Mouse (Mus musculus): ENCODE data around the gene Kirrel3.

The Kirrel3 gene

GRCm38 (mm10) chr9:34995078-34995477 is 509.4 kb downstream of the Kirrel3 start:
- no peak for DNase-seq

DNA sequence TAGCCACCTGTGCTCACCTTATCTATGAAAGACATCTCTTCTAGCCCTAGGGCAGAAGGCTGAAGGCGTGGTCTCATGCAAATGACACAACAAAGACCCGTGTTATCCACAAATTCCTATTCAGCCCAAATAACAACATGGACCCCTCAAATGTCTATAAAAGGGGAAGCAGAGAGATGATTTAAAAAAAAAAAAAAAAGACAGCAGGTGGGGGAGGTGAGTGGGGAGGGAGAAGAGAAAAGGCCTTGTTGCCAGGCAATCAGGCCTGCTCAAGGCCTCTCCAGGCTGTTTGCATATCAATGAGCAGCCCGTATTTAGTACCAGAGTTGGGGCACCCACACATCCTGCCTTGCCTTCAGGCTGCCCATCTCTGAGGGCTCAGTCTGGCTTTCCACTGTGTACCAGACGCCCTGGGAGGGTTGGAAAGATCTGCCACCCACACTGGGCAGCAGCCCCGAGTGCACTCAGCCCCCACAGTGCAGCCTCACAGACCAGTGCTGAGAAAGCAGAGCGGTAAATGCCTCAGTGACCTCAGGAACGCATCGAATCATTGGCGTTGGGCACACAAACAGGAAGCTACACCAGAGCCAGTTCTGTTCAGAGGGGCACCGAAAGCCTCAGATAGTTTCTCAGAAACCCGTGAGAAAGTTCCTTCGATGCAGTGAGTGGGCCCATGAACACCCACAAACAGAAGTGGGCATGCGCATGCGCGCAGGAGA is 510.1 kb downstream of the Kirrel3 start:
- peak; percentile 10 to 52 for DNase-seq

DNA sequence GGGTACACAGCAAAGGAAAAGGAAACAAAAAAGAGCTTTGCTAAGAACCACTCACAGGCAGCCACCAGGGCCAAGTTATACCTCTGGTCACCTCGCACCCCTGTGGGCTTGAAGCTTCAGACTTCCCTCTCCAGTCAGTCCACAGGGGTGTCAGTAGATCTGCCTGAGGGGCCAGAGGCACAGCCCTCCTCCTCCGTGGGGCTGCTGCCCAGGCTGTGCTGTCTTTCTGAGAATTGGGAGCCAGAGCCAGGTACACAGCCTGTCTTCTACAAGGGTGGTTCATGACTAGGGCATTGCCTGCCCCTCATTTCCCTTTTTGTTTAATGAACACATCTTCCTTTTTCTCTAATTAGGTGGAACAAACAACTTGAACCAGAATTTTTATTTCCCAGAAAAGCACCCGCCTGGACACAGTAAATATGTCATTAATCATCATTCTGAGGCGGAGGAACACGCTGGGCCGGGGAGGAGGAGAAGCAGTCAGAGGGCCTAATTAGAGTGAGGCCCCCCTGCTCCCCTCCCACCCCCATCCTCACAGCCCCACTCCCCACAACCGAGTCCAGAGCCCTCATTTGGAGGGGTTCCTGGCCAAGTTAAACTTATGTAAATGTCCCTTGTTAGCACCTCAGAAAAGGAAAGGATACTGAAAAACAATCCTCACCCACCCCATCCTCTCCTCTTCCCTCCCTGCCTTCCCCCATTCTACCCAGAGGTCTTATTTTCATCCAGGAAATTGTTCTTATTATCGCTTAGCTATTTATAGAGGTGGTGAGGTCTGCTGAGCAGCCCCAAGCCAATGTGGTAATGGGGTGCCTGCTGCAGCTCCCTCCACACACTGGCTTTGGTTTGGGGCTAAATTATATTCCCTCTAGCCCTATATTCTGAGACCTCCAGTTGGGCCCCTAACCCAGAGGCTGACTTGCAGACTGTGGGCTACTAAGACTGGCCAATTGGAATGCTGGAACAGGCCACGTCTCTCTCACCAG is 512.5 kb downstream of the Kirrel3 start:
- DNase-seq = no peak

DNA sequence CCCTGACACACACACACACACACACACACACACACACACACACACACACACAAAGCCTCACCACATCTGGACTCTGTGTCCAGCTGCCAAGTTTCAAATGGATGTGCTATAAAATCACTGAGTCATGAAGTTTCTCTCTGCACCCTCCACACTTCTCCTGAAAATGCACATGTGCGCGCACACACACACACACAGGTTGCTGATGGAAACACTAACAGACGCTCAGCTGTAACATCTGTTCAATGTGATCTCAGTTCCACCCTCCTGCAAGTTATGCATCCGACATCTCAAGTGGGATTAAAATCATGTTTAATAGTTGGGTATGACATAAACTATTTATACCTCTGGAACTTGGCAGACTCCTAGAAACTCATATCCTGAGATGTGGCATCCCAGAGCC is 518.4 kb downstream of the Kirrel3 start:
- no peak for DNase-seq

GRCm38 (mm10) chr9:35007697-35008341 is 522.1 kb downstream of the Kirrel3 start:
- DNase-seq = no peak

GRCm38 (mm10) chr9:35016762-35017161 is 531.1 kb downstream of the Kirrel3 start:
- DNase-seq = peak; percentile 39 to 56

DNA sequence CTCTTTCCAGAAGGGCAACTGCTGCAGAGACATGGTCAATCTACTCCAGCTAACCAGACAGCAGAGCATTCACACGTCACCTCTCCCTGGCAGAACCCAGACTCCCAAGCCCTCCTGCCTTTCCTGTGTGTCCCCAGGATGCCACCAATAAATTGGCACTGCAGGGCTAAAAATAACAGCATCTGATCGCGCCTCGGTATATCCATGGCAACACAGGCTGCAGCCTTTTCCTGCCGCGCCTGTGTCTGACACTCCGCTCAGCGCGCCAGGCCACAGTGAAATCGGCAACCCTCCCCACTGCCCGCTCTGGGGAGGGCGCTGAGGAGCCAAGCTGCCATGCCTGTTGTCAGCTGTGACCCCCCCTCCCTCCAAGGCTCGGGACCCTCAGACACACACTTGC is 531.9 kb downstream of the Kirrel3 start:
- DNase-seq = peak in 1 of 2 experiments; percentile 46

DNA sequence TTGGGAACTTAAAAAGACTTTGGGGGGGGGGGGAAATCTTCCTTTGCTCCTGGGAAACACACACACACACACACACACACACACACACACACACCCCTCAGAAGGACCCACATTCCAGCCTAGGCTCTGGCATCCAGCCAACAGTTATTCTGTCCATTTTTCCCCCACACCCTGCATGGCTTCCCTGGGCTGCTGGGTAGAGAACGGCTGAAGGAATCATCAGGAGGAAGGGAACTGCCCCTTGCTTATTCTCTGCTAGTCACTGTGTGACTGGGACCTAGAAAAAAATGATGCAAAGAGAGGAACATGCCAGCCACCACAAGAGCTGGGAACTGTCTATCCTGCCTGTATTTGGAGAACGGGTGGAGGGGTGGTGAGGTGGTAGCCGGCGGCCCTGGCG is 532.4 kb downstream of the Kirrel3 start:
- DNase-seq = no peak

GRCm38 (mm10) chr9:35019372-35019771 is 533.7 kb downstream of the Kirrel3 start:
- DNase-seq = peak in 1 of 2 experiments; percentile 80

- DNase-seq = no peak
Observed at GRCm38 (mm10) chr9:35020015-35020653, 534.4 kb downstream of the Kirrel3 start.

- DNase-seq = no peak
Observed at GRCm38 (mm10) chr9:35021744-35022143, 536.0 kb downstream of the Kirrel3 start.

- peak in 1 of 2 experiments; percentile 25 for DNase-seq
Observed at GRCm38 (mm10) chr9:35024591-35025496, 539.1 kb downstream of the Kirrel3 start.

DNA sequence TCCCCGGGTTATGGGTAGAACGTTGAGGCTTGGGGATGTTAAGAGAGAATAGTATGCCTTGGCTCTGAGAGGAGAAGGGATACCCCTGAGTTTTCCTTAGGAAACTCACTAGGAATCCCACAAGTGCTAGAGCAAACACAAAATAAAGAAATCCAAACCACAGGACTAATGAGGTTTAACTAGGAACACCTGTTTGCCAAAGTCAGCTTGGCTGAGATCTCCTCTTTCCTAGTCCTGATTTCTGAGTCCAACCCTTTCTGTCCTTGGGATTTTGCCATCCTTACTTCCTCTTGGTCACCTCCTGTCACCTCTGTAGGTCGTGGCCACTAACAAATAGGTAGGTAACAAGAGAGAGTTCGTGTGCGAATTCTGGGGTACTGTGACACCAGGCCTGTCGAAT is 540.6 kb downstream of the Kirrel3 start:
- no peak for DNase-seq

DNA sequence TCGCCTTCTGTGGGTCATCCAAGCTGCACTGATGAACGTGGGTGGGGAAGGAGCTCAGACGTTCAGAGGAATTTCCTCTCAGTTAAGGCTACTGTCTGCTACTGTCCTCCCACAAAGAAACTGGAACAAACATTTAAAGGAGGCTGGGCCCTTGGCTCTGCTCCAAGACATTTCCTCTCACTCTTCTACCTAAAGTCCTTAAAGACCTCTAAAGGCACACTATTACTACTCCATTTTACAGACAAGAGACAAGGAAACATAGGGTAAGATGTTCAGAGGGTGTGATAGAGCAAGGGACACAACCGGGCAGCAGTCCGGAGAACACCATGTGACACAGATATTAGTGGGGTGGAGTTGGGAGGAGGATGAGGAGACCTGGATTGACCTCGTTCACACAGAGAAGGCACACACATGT is 541.2 kb downstream of the Kirrel3 start:
- peak; percentile 53 to 59 for DNase-seq

DNA sequence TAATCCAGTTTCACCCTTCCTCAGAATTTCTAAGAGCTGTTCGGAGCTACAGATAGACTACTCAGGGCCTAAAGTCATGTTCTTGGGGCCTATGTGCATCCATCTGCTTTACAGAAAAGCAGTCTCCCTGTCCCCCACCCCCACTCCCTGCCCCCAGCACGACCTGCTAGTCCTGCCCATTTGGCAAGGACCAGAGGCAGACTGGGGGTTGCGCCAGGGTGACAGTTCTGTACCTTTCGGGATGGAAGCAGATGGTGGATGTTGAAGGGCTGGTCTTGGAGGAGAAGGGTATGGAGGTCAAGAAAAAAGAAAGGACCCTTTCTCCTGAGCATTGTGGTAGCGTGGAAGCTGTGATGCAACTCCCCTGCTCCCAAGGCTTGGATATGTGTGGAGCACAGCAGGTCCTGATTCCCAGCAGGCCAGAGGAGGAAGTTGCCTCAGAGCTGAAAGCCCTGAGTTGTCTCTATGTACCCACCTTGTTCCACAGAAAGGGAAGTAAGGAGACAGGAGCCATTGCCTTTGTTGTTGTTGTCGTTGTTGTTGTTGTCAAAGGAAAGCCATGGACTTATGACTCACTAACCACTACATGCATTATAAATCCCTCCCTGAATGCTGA is 541.8 kb downstream of the Kirrel3 start:
- DNase-seq = no peak

DNA sequence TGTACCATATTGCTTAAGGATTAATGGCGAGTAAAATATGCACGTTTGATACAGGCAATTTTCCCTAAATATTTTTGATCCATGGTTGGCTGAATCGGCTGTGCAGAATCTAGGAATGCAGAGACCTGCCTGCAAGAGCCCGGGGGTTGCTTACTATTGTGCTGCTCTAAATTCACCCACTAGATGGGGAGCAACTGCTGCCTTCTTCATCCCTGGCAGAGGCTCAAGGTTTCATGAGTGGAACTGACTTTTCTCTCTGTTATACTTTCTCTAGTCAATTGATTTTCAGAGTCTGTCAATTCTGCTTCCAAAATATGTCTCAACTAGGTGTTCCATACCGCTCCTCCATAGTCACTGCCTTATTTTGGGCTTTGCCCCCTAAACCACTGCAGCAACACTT is 545.1 kb downstream of the Kirrel3 start:
- peak in 1 of 2 experiments; percentile 56 for DNase-seq

GRCm38 (mm10) chr9:35032457-35032856 is 546.8 kb downstream of the Kirrel3 start:
- peak in 1 of 2 experiments; percentile 21 for DNase-seq

DNA sequence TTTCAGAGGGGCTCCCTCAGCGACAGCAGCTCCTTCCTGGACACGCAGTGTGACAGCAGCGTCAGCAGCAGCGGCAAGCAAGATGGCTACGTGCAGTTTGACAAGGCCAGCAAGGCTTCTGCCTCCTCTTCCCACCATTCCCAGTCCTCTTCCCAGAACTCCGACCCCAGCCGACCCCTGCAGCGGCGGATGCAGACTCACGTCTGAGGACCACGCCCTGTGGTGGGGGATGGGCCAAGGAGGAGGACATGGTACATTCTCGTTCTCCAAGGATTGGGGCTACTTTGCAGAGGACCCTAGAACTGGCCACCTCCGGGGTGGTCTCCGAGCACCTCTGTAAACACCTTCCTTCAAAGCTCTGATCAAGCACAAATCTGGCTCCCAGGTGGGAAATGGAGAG is 549.4 kb downstream of the Kirrel3 start:
- DNase-seq = no peak

- peak in 1 of 2 experiments; percentile 57 for DNase-seq
Observed at GRCm38 (mm10) chr9:35038922-35039586, 553.4 kb downstream of the Kirrel3 start.

DNA sequence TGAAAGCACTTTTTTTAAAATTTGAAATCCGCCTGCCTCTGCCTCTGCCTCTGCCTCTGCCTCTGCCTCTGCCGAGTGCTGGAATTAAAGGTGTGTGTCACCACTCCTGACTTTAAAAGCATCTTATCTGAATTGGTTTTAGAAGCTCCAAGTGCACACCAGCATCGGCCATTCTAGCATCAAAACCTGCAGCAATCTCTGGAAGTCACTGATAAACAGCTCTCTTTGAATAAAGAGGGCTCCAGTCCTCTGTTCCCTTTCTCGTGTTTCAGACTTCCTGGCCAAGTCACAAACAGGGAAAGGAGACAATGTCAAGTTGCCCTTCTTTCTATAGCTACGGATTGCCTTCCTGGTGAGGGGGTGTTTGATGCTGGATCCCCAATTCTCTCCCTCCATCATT is 554.2 kb downstream of the Kirrel3 start:
- DNase-seq = no peak

Data from kidney, postnatal 25 days (tissue).